Mouse (Mus musculus): ENCODE data around the gene Zfp410. TPM values are rescaled to one million over a fixed set of nuclear protein-coding genes. Genes with fewer than 3 reads are reported as not detected.

Gene Zfp410
- total RNA-seq (2014; fragmentation: Nextera tagmentation) (99.2 and 113 TPM in 2 replicates), total RNA-seq (2017) (115 and 118 TPM in 2 replicates), polyA plus RNA-seq (2012) (2.9 and 4.0 TPM in 2 replicates)

DNA sequence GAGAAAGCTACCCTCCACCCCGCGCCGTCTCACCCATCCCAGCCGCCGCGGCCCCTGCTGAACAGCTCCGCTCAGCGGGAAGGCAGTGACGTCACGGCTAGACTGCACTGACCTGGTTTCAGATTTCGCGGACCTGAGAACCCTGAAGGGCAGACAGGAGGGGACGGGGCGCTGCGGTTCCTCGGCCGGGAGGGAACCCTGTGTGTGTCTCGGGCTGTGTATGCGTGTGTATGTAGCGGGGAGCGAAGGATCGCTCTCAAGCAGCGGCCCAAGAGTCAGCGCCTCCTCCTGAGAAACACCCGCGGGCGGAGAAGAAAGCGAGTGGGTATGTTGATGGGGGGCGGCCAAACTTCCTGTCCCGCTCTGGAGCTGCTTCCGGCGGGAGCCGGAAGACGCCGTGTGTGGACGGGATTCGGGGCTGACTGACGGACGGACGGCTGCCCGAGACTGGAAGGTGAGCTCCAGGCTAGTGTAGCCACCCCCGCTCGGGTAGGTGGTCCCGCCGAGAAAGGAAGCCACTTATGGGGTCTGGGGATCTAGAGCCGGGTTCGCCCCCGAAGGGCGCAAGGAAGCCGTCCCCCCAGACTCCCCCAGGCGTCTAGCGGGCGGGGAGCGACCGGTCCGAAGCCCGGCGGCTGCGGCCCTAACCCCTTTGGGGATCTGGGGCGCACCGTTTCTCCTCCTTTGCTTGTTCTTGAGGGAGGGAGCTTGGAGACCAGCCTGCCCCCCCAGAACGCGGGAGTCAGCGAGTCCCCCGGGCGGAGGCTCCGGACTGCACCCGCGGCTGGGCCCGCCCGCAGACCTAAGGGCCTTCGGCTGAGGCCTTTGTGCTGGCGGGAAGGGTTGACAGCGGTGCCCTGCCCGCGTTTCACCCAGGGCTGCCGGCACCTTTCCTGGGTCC is at the start of gene Zfp410:
Gene Zfp410, plus strand, starts transcription at position 132 of the 901 bp plus-strand sequence.
- H3K36me3 ChIP-seq (replicated peaks) = peaks cover 41% of the 10 kb centered on the region
- peak; percentile 80 for ATAC-seq (ENCODE audit: extremely low read depth, insufficient number of reproducible peaks, low FRiP score, poor library complexity, severe bottlenecking)
- H3K4me1 ChIP-seq (ENCODE audit: insufficient read depth, low read depth, low read length) = peaks cover 47% of the 10 kb centered on the region
- DNase-seq (ENCODE audit: low spot score) = peak; percentile 92
- TF ChIP-seq TAL1 (conservative IDR thresholded peaks at IDR 0.05; ENCODE audit: low read depth, low read length) (no peak), GATA1 (IDR thresholded peaks at IDR 0.05; ENCODE audit: borderline replicate concordance, low read length) (no peak), GATA2 (IDR thresholded peaks at IDR 0.05; ENCODE audit: borderline replicate concordance, low read depth, low read length) (no peak), CTCF (IDR thresholded peaks at IDR 0.05; ENCODE audit: low read depth, low read length) (no peak), POLR2AphosphoS5 (IDR thresholded peaks at IDR 0.05; ENCODE audit: insufficient replicate concordance, low read depth, low read length) (no peak)
- H3K27me3 ChIP-seq (ENCODE audit: insufficient read depth, low read length) = no peaks in the 10 kb centered on the region
- peak within 1 kb of the TSS; percentile 83 for H3K4me3 ChIP-seq (ENCODE audit: low read depth, low read length)
- no peaks in the 10 kb centered on the region for H3K9me3 ChIP-seq (replicated peaks)

DNA sequence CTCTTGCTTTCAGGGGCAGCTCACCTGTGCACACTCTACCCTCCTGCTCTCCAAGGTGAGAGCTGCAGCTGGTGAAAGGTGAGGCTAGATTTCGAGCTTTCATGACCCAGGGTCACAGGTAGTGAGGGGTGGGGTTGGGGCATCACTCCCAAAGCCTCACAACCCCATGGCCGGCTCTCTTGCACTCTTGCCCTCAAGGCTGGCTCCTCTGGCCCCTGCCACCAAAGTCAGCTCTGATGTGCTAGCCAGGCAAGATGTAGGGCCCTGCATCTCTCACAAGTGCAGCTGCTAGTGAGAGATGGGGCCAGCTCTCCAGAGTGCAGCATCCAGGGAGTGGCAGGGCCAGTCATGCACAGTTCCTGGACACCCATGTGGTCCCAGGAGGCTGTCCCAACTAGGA is 49.4 kb upstream of the Zfp410 start:
- no peak for DNase-seq (ENCODE audit: low spot score)
- ATAC-seq (ENCODE audit: extremely low read depth, insufficient number of reproducible peaks, low FRiP score, poor library complexity, severe bottlenecking) = no peak
- no peak for TF ChIP-seq CTCF (IDR thresholded peaks at IDR 0.05; ENCODE audit: low read depth, low read length)
- no peak for TF ChIP-seq TAL1 (conservative IDR thresholded peaks at IDR 0.05; ENCODE audit: low read depth, low read length)
- TF ChIP-seq GATA2 (IDR thresholded peaks at IDR 0.05; ENCODE audit: borderline replicate concordance, low read depth, low read length) = no peak
- no peak for TF ChIP-seq GATA1 (IDR thresholded peaks at IDR 0.05; ENCODE audit: borderline replicate concordance, low read length)
- no peak for TF ChIP-seq POLR2AphosphoS5 (IDR thresholded peaks at IDR 0.05; ENCODE audit: insufficient replicate concordance, low read depth, low read length)

DNA sequence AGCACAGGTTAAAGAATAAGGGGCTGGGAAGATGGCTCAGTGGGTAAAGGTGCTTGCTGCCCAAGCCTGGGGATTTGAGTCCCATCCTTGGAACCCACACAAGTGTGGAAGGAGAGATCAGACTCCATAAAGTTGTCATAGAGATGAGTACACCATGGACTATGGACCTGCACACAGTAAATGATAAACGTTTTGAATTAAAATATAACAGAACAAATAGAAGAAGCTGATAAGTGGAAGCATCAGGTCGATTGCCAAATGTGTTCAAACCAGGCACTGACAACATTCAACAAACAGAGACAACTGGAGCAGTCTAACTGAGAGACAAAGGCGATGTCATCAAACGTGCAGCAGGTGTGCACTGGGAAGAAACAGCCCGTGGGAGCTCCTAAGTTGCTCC is 43.3 kb upstream of the Zfp410 start:
- no peak for TF ChIP-seq GATA1 (IDR thresholded peaks at IDR 0.05; ENCODE audit: borderline replicate concordance, low read length)
- TF ChIP-seq GATA2 (IDR thresholded peaks at IDR 0.05; ENCODE audit: borderline replicate concordance, low read depth, low read length) = no peak
- TF ChIP-seq TAL1 (conservative IDR thresholded peaks at IDR 0.05; ENCODE audit: low read depth, low read length) = no peak
- TF ChIP-seq POLR2AphosphoS5 (IDR thresholded peaks at IDR 0.05; ENCODE audit: insufficient replicate concordance, low read depth, low read length) = no peak
- TF ChIP-seq CTCF (IDR thresholded peaks at IDR 0.05; ENCODE audit: low read depth, low read length) = no peak
- H3K9me3 ChIP-seq (replicated peaks) = no peaks in the 10 kb centered on the region
- H3K36me3 ChIP-seq (replicated peaks) = no peaks in the 10 kb centered on the region
- H3K4me3 ChIP-seq (ENCODE audit: low read depth, low read length) = no peak overlapping the region
- DNase-seq (ENCODE audit: low spot score) (no peak), ATAC-seq (ENCODE audit: extremely low read depth, insufficient number of reproducible peaks, low FRiP score, poor library complexity, severe bottlenecking) (no peak)
- H3K4me1 ChIP-seq (ENCODE audit: insufficient read depth, low read depth, low read length) = peaks cover 15% of the 10 kb centered on the region
- H3K27me3 ChIP-seq (ENCODE audit: insufficient read depth, low read length) = peaks cover 10% of the 10 kb centered on the region

More for the DNA sequence above, 49.4 kb upstream of the Zfp410 start:
- Histone ChIP-seq H3K9me3 (replicated peaks) (no peaks in the 10 kb centered on the region; the same call in 1 of the 2 replicates), H3K36me3 (replicated peaks) (no peaks in the 10 kb centered on the region), H3K4me1 (ENCODE audit: insufficient read depth, low read depth, low read length) (no peaks in the 10 kb centered on the region), H3K4me3 (ENCODE audit: low read depth, low read length) (no peak overlapping the region), H3K27me3 (ENCODE audit: insufficient read depth, low read length) (peaks cover 49% of the 10 kb centered on the region)

DNA sequence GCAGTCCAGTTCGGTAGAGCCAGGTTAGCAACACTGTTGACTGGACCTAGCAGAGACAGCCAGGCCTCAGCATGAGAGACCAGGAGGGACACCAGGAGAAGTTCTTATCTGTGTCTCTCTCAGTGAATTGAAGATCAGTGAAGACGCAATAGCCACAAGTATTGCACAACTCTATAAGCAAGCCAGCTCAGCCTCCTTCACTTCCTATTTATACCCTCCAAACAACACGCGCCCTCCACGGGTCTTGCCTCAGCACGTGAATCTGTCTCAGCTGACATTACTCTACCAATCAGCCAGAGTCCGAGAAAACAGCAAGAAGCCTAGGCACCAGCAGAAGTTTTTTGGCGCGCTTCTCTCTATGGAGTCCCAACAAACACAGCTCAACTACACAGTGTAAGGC is 41.4 kb upstream of the Zfp410 start:
- Histone ChIP-seq H3K4me1 (ENCODE audit: insufficient read depth, low read depth, low read length) (peaks cover 15% of the 10 kb centered on the region), H3K9me3 (replicated peaks) (no peaks in the 10 kb centered on the region), H3K4me3 (ENCODE audit: low read depth, low read length) (no peak overlapping the region), H3K36me3 (replicated peaks) (no peaks in the 10 kb centered on the region), H3K27me3 (ENCODE audit: insufficient read depth, low read length) (peaks cover 11% of the 10 kb centered on the region)
- ATAC-seq (ENCODE audit: extremely low read depth, insufficient number of reproducible peaks, low FRiP score, poor library complexity, severe bottlenecking) = no peak
- no peak for TF ChIP-seq CTCF (IDR thresholded peaks at IDR 0.05; ENCODE audit: low read depth, low read length)
- no peak for TF ChIP-seq GATA1 (IDR thresholded peaks at IDR 0.05; ENCODE audit: borderline replicate concordance, low read length)
- TF ChIP-seq GATA2 (IDR thresholded peaks at IDR 0.05; ENCODE audit: borderline replicate concordance, low read depth, low read length) = no peak
- TF ChIP-seq TAL1 (conservative IDR thresholded peaks at IDR 0.05; ENCODE audit: low read depth, low read length) = no peak
- TF ChIP-seq POLR2AphosphoS5 (IDR thresholded peaks at IDR 0.05; ENCODE audit: insufficient replicate concordance, low read depth, low read length) = no peak
- DNase-seq (ENCODE audit: low spot score) = no peak

DNA sequence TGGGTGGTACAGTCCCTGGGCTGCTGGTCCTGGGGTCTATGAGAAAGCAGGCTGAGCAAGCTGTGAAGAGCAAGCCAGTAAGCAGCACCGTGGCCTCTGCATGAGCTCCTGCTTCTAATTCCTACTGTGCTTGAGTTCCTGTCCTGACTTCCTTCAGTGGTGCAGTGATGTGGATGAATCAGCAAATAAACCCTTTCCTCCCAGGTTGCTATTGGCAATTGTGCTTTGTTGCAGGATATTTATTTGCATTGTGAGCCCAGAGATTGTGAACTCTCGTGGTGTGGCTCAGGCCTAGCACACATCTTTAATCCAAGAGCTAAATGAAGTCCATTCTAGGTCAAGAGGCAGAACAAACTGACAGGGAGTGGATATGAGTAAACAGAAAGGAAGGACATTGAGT is 40.4 kb upstream of the Zfp410 start:
- ATAC-seq (ENCODE audit: extremely low read depth, insufficient number of reproducible peaks, low FRiP score, poor library complexity, severe bottlenecking) (no peak), DNase-seq (ENCODE audit: low spot score) (no peak)
- Histone ChIP-seq H3K36me3 (replicated peaks) (no peaks in the 10 kb centered on the region), H3K4me1 (ENCODE audit: insufficient read depth, low read depth, low read length) (peaks cover 15% of the 10 kb centered on the region), H3K27me3 (ENCODE audit: insufficient read depth, low read length) (peaks cover 11% of the 10 kb centered on the region), H3K9me3 (replicated peaks) (no peaks in the 10 kb centered on the region), H3K4me3 (ENCODE audit: low read depth, low read length) (no peak overlapping the region)
- no peak for TF ChIP-seq GATA2 (IDR thresholded peaks at IDR 0.05; ENCODE audit: borderline replicate concordance, low read depth, low read length)

DNA sequence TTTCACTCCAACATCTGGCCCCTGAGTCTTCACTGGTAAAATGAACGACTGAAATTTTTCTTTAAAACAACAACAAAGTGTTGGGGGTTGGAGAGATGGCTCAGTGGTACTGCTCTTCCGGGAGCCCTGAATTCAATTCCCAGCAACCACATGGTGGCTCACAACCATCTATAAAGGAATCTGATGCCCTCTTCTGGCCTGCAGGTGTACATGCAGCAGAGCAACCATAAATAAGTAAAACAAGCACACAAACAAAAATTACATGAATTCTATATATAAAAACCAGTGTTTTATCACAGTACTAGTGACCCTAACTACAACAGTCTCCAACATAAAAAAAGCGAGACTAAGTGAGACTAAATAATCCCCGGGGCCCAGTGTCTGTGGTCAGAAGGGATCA is 39.9 kb upstream of the Zfp410 start:
- DNase-seq (ENCODE audit: low spot score) (no peak), ATAC-seq (ENCODE audit: extremely low read depth, insufficient number of reproducible peaks, low FRiP score, poor library complexity, severe bottlenecking) (no peak)
- Histone ChIP-seq H3K4me1 (ENCODE audit: insufficient read depth, low read depth, low read length) (peaks cover 15% of the 10 kb centered on the region), H3K9me3 (replicated peaks) (no peaks in the 10 kb centered on the region), H3K36me3 (replicated peaks) (no peaks in the 10 kb centered on the region), H3K27me3 (ENCODE audit: insufficient read depth, low read length) (peaks cover 9% of the 10 kb centered on the region), H3K4me3 (ENCODE audit: low read depth, low read length) (no peak overlapping the region)
- no peak for TF ChIP-seq GATA2 (IDR thresholded peaks at IDR 0.05; ENCODE audit: borderline replicate concordance, low read depth, low read length)
- TF ChIP-seq CTCF (IDR thresholded peaks at IDR 0.05; ENCODE audit: low read depth, low read length) = no peak
- no peak for TF ChIP-seq TAL1 (conservative IDR thresholded peaks at IDR 0.05; ENCODE audit: low read depth, low read length)
- TF ChIP-seq POLR2AphosphoS5 (IDR thresholded peaks at IDR 0.05; ENCODE audit: insufficient replicate concordance, low read depth, low read length) = no peak
- TF ChIP-seq GATA1 (IDR thresholded peaks at IDR 0.05; ENCODE audit: borderline replicate concordance, low read length) = no peak

Measured in G1E (cell line).